Comparison of ENCODE assay signal across 15 mouse cellular contexts in the genomic region with DNA sequence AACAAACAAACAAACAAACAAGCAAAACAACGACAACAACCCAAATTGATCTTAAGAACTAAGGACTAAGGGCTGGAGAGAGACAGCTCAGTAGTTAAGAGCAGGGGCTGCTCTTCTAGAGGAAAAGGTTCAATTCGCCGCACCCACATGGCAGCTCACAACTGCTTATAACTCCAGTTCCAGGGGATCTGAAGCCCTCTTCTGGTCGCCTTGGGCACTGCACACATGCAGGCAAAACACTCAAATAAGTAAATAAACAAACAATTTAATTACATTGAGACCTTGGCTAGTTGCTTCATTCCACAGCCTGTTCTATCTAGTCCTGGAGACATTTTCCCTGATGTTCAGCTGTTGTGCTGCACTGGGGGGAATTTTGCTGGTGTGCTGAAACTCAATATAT. TPM values are rescaled to one million over a fixed set of nuclear protein-coding genes. Genes with fewer than 3 reads are reported as not detected.
DNase-seq lines count a peak whose midpoint lies in the region; ATAC-seq and TF ChIP-seq lines count a peak whose summit lies in the region.
"Had no signal": no experiment of that assay in that cellular context is flagged by ENCODE, and none has a peak within 500 bp of the region (broad histone marks: within the 10 kb centered on the region; RNA-seq: fewer than 3 reads in every experiment).

No protein-coding gene starts in this region.

- no peak overlapping the region for H3K27ac ChIP-seq in liver, embryonic 14.5 days
- H3K27ac ChIP-seq in liver, embryonic 11.5 days (ENCODE audit: low read depth, low read length), result no peak overlapping the region
- H3K27ac ChIP-seq in bone marrow, adult 2 months (ENCODE audit: control insufficient read depth, insufficient read depth, low read depth, low read length, poor library complexity), result no peak overlapping the region
- H3K27ac ChIP-seq: forebrain, embryonic 15.5 days; heart, embryonic 15.5 days had no signal

- no peak overlapping the region for H3K4me3 ChIP-seq in liver, embryonic 14.5 days (ENCODE audit: insufficient read depth in 1 of 2, low read depth in 2 of 2, low read length in 2 of 2)
- H3K4me3 ChIP-seq in liver, embryonic 11.5 days (ENCODE audit: low read depth, low read length), result no peak overlapping the region
- H3K4me3 ChIP-seq in bone marrow, adult 2 months (replicated peaks; ENCODE audit: control insufficient read depth, low read depth, low read length), result no peak overlapping the region
- H3K4me3 ChIP-seq: forebrain, embryonic 15.5 days; heart, embryonic 15.5 days had no signal

- no peaks in the 10 kb centered on the region for H3K36me3 ChIP-seq in liver, embryonic 14.5 days (replicated peaks; ENCODE audit: control insufficient read depth, insufficient read depth, low read depth)
- no peaks in the 10 kb centered on the region for H3K36me3 ChIP-seq in liver, embryonic 11.5 days (ENCODE audit: control insufficient read depth, insufficient read depth, low read length)
- no peaks in the 10 kb centered on the region for H3K36me3 ChIP-seq in splenic B cell, adult 2 months (ENCODE audit: control insufficient read depth, insufficient read depth, low read length, poor library complexity, severe bottlenecking)
- H3K36me3 ChIP-seq: forebrain, embryonic 15.5 days; heart, embryonic 15.5 days had no signal

- no peak overlapping the region for H3K4me2 ChIP-seq in liver, embryonic 14.5 days (ENCODE audit: low read depth)
- H3K4me2 ChIP-seq in liver, embryonic 11.5 days, result no peak overlapping the region
- H3K4me2 ChIP-seq: forebrain, embryonic 15.5 days; heart, embryonic 15.5 days had no signal

- TF ChIP-seq EP300 in liver, embryonic 14.5 days (IDR thresholded peaks at IDR 0.05; ENCODE audit: low read depth), result no peak

- TF ChIP-seq POLR2A in bone marrow, adult 2 months (IDR thresholded peaks at IDR 0.05; ENCODE audit: borderline replicate concordance, control insufficient read depth, low read depth, low read length), result no peak

- WGBS in liver, embryonic 14.5 days (ENCODE audit: insufficient replicate concordance), result 55% methylated on average over 4 of the region's 4 CpGs
- WGBS in liver, embryonic 11.5 days, result 66% methylated on average over 4 of the region's 4 CpGs
- 73% methylated on average over 4 of the region's 4 CpGs for WGBS in bone marrow, adult 2 months

- no peak for ATAC-seq in liver, embryonic 14.5 days (ENCODE audit: insufficient read depth)
- ATAC-seq in liver, embryonic 11.5 days (replicated peaks; ENCODE audit: low FRiP score), result no peak
- ATAC-seq: forebrain, embryonic 15.5 days; midbrain, embryonic 16.5 days had no signal

- H3K9ac ChIP-seq in liver, embryonic 14.5 days (replicated peaks), result no peak overlapping the region
- H3K9ac ChIP-seq in liver, embryonic 11.5 days (ENCODE audit: low read depth, low read length), result no peak overlapping the region
- H3K9ac ChIP-seq: forebrain, embryonic 15.5 days; heart, embryonic 15.5 days had no signal

- H3K27me3 ChIP-seq in liver, embryonic 14.5 days (ENCODE audit: control insufficient read depth, insufficient read depth, low read length), result no peaks in the 10 kb centered on the region; the same call in 1 of the 2 replicates
- peaks cover 4% of the 10 kb centered on the region; the same call in 1 of the 2 replicates for H3K27me3 ChIP-seq in liver, embryonic 11.5 days (replicated peaks; ENCODE audit: control insufficient read depth, insufficient read depth, low read length)
- H3K27me3 ChIP-seq in splenic B cell, adult 2 months (ENCODE audit: control insufficient read depth, insufficient read depth, low read length, poor library complexity, severe bottlenecking), result no peaks in the 10 kb centered on the region
- H3K27me3 ChIP-seq: forebrain, embryonic 15.5 days had no signal

- H3K9me3 ChIP-seq in liver, embryonic 14.5 days (ENCODE audit: control insufficient read depth, low read length), result no peaks in the 10 kb centered on the region
- no peaks in the 10 kb centered on the region for H3K9me3 ChIP-seq in liver, embryonic 11.5 days (ENCODE audit: control insufficient read depth, low read length)
- H3K9me3 ChIP-seq: forebrain, embryonic 15.5 days; heart, embryonic 15.5 days had no signal

- H3K4me1 ChIP-seq in liver, embryonic 14.5 days (replicated peaks; ENCODE audit: control insufficient read depth in 2 of 2, insufficient read depth in 2 of 2, low read length in 1 of 2), result peaks cover 0 to 4% of the 10 kb centered on the region in 2 experiments; a peak in 1 of 4 replicates
- no peaks in the 10 kb centered on the region; the same call in 1 of the 2 replicates for H3K4me1 ChIP-seq in liver, embryonic 11.5 days (replicated peaks; ENCODE audit: control insufficient read depth, insufficient read depth, low read length)
- no peaks in the 10 kb centered on the region for H3K4me1 ChIP-seq in bone marrow, adult 2 months (ENCODE audit: control insufficient read depth, insufficient read depth, low read length)
- H3K4me1 ChIP-seq: forebrain, embryonic 15.5 days; heart, embryonic 15.5 days had no signal

- peak; percentile 73 for TF ChIP-seq CTCF in liver, embryonic 14.5 days (IDR thresholded peaks at IDR 0.05; ENCODE audit: low read depth)
- peak; percentile 58; the same call in 1 of the 2 replicates for TF ChIP-seq CTCF in bone marrow, adult 2 months (IDR thresholded peaks at IDR 0.05; ENCODE audit: control insufficient read depth, insufficient read depth, low read length)

- peak in 1 of 3 experiments; percentile 27 for DNase-seq in liver, embryonic 14.5 days (ENCODE audit: low read depth in 3 of 3, low spot score in 3 of 3)
- DNase-seq in liver, embryonic 11.5 days (ENCODE audit: low spot score), result no peak
- DNase-seq in ES-CJ7 (ENCODE audit: low read depth, low spot score), result peak; percentile 83
- peak; percentile 62 for DNase-seq in splenic B cell, adult 2 months (ENCODE audit: low read depth, low spot score)
- DNase-seq in urinary bladder, postnatal 10 days (ENCODE audit: low spot score), result no peak
- DNase-seq in gastrocnemius, postnatal 25 days, result no peak
- DNase-seq: adrenal gland, postnatal 25 days; embryo, embryonic 11 days; retina, postnatal 1 day had no signal

RNA-seq across cellular contexts. Expression of a gene that starts 5.1 kb away (rescaled TPM):
- polyA plus RNA-seq in liver, embryonic 14.5 days (2012; rRNA removed), result 0.01 TPM in 1 of 2 replicates, not detected in the other
- not detected in 2 replicates for polyA plus RNA-seq in liver, embryonic 14.5 days (2014; fragmentation: Nextera tagmentation; extraction: Ambion mirVana)
- polyA plus RNA-seq in liver, embryonic 11.5 days (2014; fragmentation: Nextera tagmentation; extraction: Ambion mirVana), result not detected in 2 replicates
- 6.7 TPM in 1 of 2 replicates, not detected in the other for polyA plus RNA-seq in bone marrow, adult 2 months (2011; ENCODE audit: insufficient read depth, insufficient read length, low replicate concordance, missing spikeins)
- total RNA-seq in gastrocnemius, postnatal 25 days (2021), result not detected
- total RNA-seq: adrenal gland, postnatal 25 days had no signal
- polyA plus RNA-seq: forebrain, embryonic 15.5 days; heart, embryonic 15.5 days; limb, embryonic 14.5 days; midbrain, embryonic 16.5 days had no signal

RNA-seq across cellular contexts. Expression of a gene that starts 22.1 kb away (rescaled TPM):
- polyA plus RNA-seq in liver, embryonic 14.5 days (2012; rRNA removed), result not detected in 2 replicates
- not detected in 2 replicates for polyA plus RNA-seq in liver, embryonic 14.5 days (2014; fragmentation: Nextera tagmentation; extraction: Ambion mirVana)
- not detected in 2 replicates for polyA plus RNA-seq in liver, embryonic 11.5 days (2014; fragmentation: Nextera tagmentation; extraction: Ambion mirVana)
- not detected in 2 replicates for polyA plus RNA-seq in bone marrow, adult 2 months (2011; ENCODE audit: insufficient read depth, insufficient read length, low replicate concordance, missing spikeins)
- not detected for total RNA-seq in gastrocnemius, postnatal 25 days (2021)
- total RNA-seq: adrenal gland, postnatal 25 days had no signal
- polyA plus RNA-seq: forebrain, embryonic 15.5 days; heart, embryonic 15.5 days; kidney, embryonic 14.5 days had no signal

RNA-seq across cellular contexts. Expression of a gene that starts 23.4 kb away (rescaled TPM):
- polyA plus RNA-seq in liver, embryonic 14.5 days (2012; rRNA removed), result 1.4 and 1.6 TPM in 2 replicates
- 1.3 and 1.7 TPM in 2 replicates for polyA plus RNA-seq in liver, embryonic 14.5 days (2014; fragmentation: Nextera tagmentation; extraction: Ambion mirVana)
- 1.2 and 1.9 TPM in 2 replicates for polyA plus RNA-seq in liver, embryonic 11.5 days (2014; fragmentation: Nextera tagmentation; extraction: Ambion mirVana)
- 20.6 and 51.6 TPM in 2 replicates for polyA plus RNA-seq in bone marrow, adult 2 months (2011; ENCODE audit: insufficient read depth, insufficient read length, low replicate concordance, missing spikeins)
- total RNA-seq in gastrocnemius, postnatal 25 days (2021), result under 1 TPM; 0.15 to 0.35 TPM

RNA-seq across cellular contexts. Expression of a gene that starts 30.4 kb away (rescaled TPM):
- 34.6 and 35.3 TPM in 2 replicates for polyA plus RNA-seq in liver, embryonic 14.5 days (2012; rRNA removed)
- 50.3 and 51.6 TPM in 2 replicates for polyA plus RNA-seq in liver, embryonic 14.5 days (2014; fragmentation: Nextera tagmentation; extraction: Ambion mirVana)
- polyA plus RNA-seq in liver, embryonic 11.5 days (2014; fragmentation: Nextera tagmentation; extraction: Ambion mirVana), result 120 and 121 TPM in 2 replicates
- polyA plus RNA-seq in bone marrow, adult 2 months (2011; ENCODE audit: insufficient read depth, insufficient read length, low replicate concordance, missing spikeins), result 31.3 and 50.1 TPM in 2 replicates
- total RNA-seq in gastrocnemius, postnatal 25 days (2021), result 10 to 100 TPM; 35.1 to 35.7 TPM

RNA-seq across cellular contexts. Expression of a gene that starts 33.7 kb away (rescaled TPM):
- polyA plus RNA-seq in liver, embryonic 14.5 days (2012; rRNA removed), result 53.4 and 68.7 TPM in 2 replicates
- polyA plus RNA-seq in liver, embryonic 14.5 days (2014; fragmentation: Nextera tagmentation; extraction: Ambion mirVana), result 72.0 and 82.0 TPM in 2 replicates
- polyA plus RNA-seq in liver, embryonic 11.5 days (2014; fragmentation: Nextera tagmentation; extraction: Ambion mirVana), result 62.3 and 63.4 TPM in 2 replicates
- 1.3 TPM in 2 replicates for polyA plus RNA-seq in bone marrow, adult 2 months (2011; ENCODE audit: insufficient read depth, insufficient read length, low replicate concordance, missing spikeins)
- not detected for total RNA-seq in gastrocnemius, postnatal 25 days (2021)
- polyA plus RNA-seq: forebrain, embryonic 15.5 days; kidney, embryonic 14.5 days had no signal

Comparison
In these comparisons a context has a peak if more than half of its experiments do, and no peak if none do; other contexts are left out.
1. DNase-seq: peak in ES-CJ7 (single experiment) and splenic B cell, adult 2 months (single experiment); none in liver, embryonic 11.5 days (single experiment), urinary bladder, postnatal 10 days (single experiment) and gastrocnemius, postnatal 25 days (single experiment).